ENCODE assay signal across 31 mouse cellular contexts in the genomic region with DNA sequence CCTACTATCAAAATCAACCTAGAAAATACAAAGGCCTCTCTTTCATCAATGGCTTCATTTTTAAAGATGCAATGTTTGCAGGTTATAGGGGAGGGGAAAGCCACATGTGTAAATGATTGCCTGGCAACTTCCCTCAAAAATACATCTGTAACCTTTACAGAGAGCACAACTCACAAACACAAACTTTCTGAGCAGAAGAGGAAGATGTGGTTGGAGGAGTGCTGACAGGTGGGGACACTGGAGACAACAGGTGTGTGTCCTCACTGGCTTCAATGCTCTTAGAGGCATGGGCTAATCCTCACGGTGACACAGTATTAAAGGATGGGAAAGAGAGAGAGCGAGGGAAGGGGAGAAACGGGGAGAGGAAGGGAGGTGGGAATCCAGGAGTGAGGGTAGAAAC.
DNase-seq lines count a peak whose midpoint lies in the region; ATAC-seq and TF ChIP-seq lines count a peak whose summit lies in the region.
"Had no signal": no experiment of that assay in that cellular context is flagged by ENCODE, and none has a peak within 500 bp of the region (broad histone marks: within the 10 kb centered on the region; RNA-seq: fewer than 3 reads in every experiment).

No protein-coding gene starts in this region.

- DNase-seq in stomach, postnatal 0 days (ENCODE audit: low spot score) = no peak
- DNase-seq in CD4-positive helper T cell, adult 2 months (ENCODE audit: low read depth, low spot score) = peak; percentile 26
- DNase-seq in splenic B cell, adult 2 months (ENCODE audit: low read depth, low spot score) = peak; percentile 41
- no peak for DNase-seq in retina, embryonic 14.5 days (ENCODE audit: low spot score)
- no peak for DNase-seq in kidney, adult 2 months
- DNase-seq in embryonic facial prominence, embryonic 10.5 days (ENCODE audit: low spot score) = no peak
- DNase-seq: adrenal gland, postnatal 14 days; cerebellum, adult 18-20 months; cerebellum, postnatal 10 days; gastrocnemius, postnatal 36 days; heart, adult 18-20 months; heart, postnatal 36 days; kidney, adult 9 months; kidney, postnatal 10 days; layer of hippocampus, postnatal 36 days; liver, embryonic 13.5 days; lung, adult 18-20 months; lung, postnatal 4 days; right cerebral cortex, postnatal 25 days had no signal

- no peak overlapping the region for H3K4me2 ChIP-seq in stomach, embryonic 16.5 days (ENCODE audit: low read depth, low read length)
- no peak overlapping the region for H3K4me2 ChIP-seq in stomach, postnatal 0 days (replicated peaks; ENCODE audit: low read depth)
- H3K4me2 ChIP-seq: embryonic facial prominence, embryonic 12.5 days; heart, embryonic 11.5 days; hindbrain, embryonic 13.5 days; limb, embryonic 15.5 days; liver, embryonic 13.5 days; midbrain, embryonic 15.5 days; stomach, embryonic 15.5 days had no signal

- H3K9ac ChIP-seq in stomach, embryonic 16.5 days (ENCODE audit: low read length) = no peak overlapping the region
- no peak overlapping the region for H3K9ac ChIP-seq in stomach, postnatal 0 days (ENCODE audit: low read length)
- H3K9ac ChIP-seq: embryonic facial prominence, embryonic 12.5 days; hindbrain, embryonic 13.5 days; limb, embryonic 15.5 days; liver, embryonic 13.5 days; midbrain, embryonic 15.5 days; stomach, embryonic 15.5 days had no signal

- H3K27me3 ChIP-seq in stomach, embryonic 16.5 days (ENCODE audit: control insufficient read depth, insufficient read depth, low read length) = no peaks in the 10 kb centered on the region
- no peaks in the 10 kb centered on the region for H3K27me3 ChIP-seq in stomach, postnatal 0 days (ENCODE audit: control insufficient read depth, insufficient read depth, low read length)
- no peaks in the 10 kb centered on the region for H3K27me3 ChIP-seq in splenic B cell, adult 2 months (ENCODE audit: control insufficient read depth, insufficient read depth, low read length, poor library complexity, severe bottlenecking)
- no peaks in the 10 kb centered on the region for H3K27me3 ChIP-seq in kidney, adult 2 months (replicated peaks; ENCODE audit: control insufficient read depth, insufficient read depth, low read length)
- H3K27me3 ChIP-seq in embryonic facial prominence, embryonic 10.5 days (replicated peaks; ENCODE audit: low read depth, poor library complexity, severe bottlenecking) = no peaks in the 10 kb centered on the region
- H3K27me3 ChIP-seq: embryonic facial prominence, embryonic 12.5 days; hindbrain, embryonic 13.5 days; limb, embryonic 15.5 days; liver, embryonic 13.5 days; midbrain, embryonic 15.5 days; Patski; stomach, embryonic 15.5 days had no signal

- no peak for TF ChIP-seq POLR2A in kidney, adult 2 months (IDR thresholded peaks at IDR 0.05; ENCODE audit: low read depth, low read length)

- H3K4me1 ChIP-seq in stomach, embryonic 16.5 days (ENCODE audit: control insufficient read depth, insufficient read depth, low read length) = peaks cover 21% of the 10 kb centered on the region
- 0 out of 2 replicates have a peak, but pooled peaks cover 3% of the 10 kb centered on the region for H3K4me1 ChIP-seq in stomach, postnatal 0 days (replicated peaks; ENCODE audit: control insufficient read depth, insufficient read depth)
- peaks cover 2% of the 10 kb centered on the region; the same call in 1 of the 2 replicates for H3K4me1 ChIP-seq in kidney, adult 2 months (ENCODE audit: control insufficient read depth, insufficient read depth, low read length)
- H3K4me1 ChIP-seq in embryonic facial prominence, embryonic 10.5 days = peaks cover 9% of the 10 kb centered on the region

- no peaks in the 10 kb centered on the region for H3K36me3 ChIP-seq in stomach, embryonic 16.5 days (ENCODE audit: control insufficient read depth, insufficient read depth, low read length)
- no peaks in the 10 kb centered on the region for H3K36me3 ChIP-seq in stomach, postnatal 0 days (ENCODE audit: control insufficient read depth, insufficient read depth, low read length)
- no peaks in the 10 kb centered on the region for H3K36me3 ChIP-seq in splenic B cell, adult 2 months (ENCODE audit: control insufficient read depth, insufficient read depth, low read length, poor library complexity, severe bottlenecking)
- H3K36me3 ChIP-seq in kidney, adult 2 months (ENCODE audit: control insufficient read depth, insufficient read depth, low read length) = no peaks in the 10 kb centered on the region
- H3K36me3 ChIP-seq in embryonic facial prominence, embryonic 10.5 days (replicated peaks) = peaks cover 18% of the 10 kb centered on the region
- H3K36me3 ChIP-seq: hindbrain, embryonic 13.5 days; limb, embryonic 10.5 days; limb, embryonic 15.5 days; liver, embryonic 13.5 days; midbrain, embryonic 15.5 days had no signal

- no peak overlapping the region for H3K4me3 ChIP-seq in stomach, embryonic 16.5 days (replicated peaks; ENCODE audit: low read length)
- no peak overlapping the region for H3K4me3 ChIP-seq in stomach, postnatal 0 days (ENCODE audit: low read depth, low read length)
- H3K4me3 ChIP-seq in kidney, adult 2 months (ENCODE audit: insufficient read depth, low read depth, low read length) = no peak overlapping the region
- no peak overlapping the region for H3K4me3 ChIP-seq in embryonic facial prominence, embryonic 10.5 days
- H3K4me3 ChIP-seq: embryonic facial prominence, embryonic 12.5 days; hindbrain, embryonic 13.5 days; limb, embryonic 10.5 days; limb, embryonic 15.5 days; liver, embryonic 13.5 days; midbrain, embryonic 15.5 days; stomach, embryonic 15.5 days had no signal

- H3K9me3 ChIP-seq in stomach, embryonic 16.5 days (replicated peaks; ENCODE audit: control insufficient read depth, low read length) = no peaks in the 10 kb centered on the region
- no peaks in the 10 kb centered on the region for H3K9me3 ChIP-seq in stomach, postnatal 0 days (ENCODE audit: control insufficient read depth, low read length)
- H3K9me3 ChIP-seq in embryonic facial prominence, embryonic 10.5 days = no peaks in the 10 kb centered on the region
- H3K9me3 ChIP-seq: embryonic facial prominence, embryonic 12.5 days; hindbrain, embryonic 13.5 days; limb, embryonic 10.5 days; limb, embryonic 15.5 days; liver, embryonic 13.5 days; midbrain, embryonic 15.5 days; stomach, embryonic 15.5 days had no signal

- TF ChIP-seq CTCF in stomach, postnatal 0 days (IDR thresholded peaks at IDR 0.05; ENCODE audit: low read depth) = no peak
- no peak for TF ChIP-seq CTCF in kidney, adult 2 months (conservative IDR thresholded peaks at IDR 0.05; ENCODE audit: insufficient read depth, insufficient read length, low read depth, low read length)

- no peak for TF ChIP-seq EP300 in stomach, postnatal 0 days (optimal IDR thresholded peaks at IDR 0.05)

- ATAC-seq in stomach, embryonic 16.5 days (ENCODE audit: insufficient read depth, low FRiP score) = no peak
- ATAC-seq in stomach, postnatal 0 days (ENCODE audit: low FRiP score, low TSS enrichment) = no peak
- peak; percentile 28; the same call in 1 of the 2 replicates for ATAC-seq in megakaryocyte, adult 5-6 weeks (ENCODE audit: poor library complexity, severe bottlenecking)
- ATAC-seq: forebrain, embryonic 14.5 days; lung, postnatal 0 days; midbrain, embryonic 15.5 days; Patski had no signal

- 57% methylated on average over 3 of the region's 3 CpGs for WGBS in stomach, embryonic 16.5 days
- 67% methylated on average over 3 of the region's 3 CpGs for WGBS in stomach, postnatal 0 days
- WGBS in kidney, adult 2 months = 83% methylated on average over 3 of the region's 3 CpGs
- 76% methylated on average over 3 of the region's 3 CpGs for WGBS in embryonic facial prominence, embryonic 10.5 days

- peak overlapping the region; percentile 48 for H3K27ac ChIP-seq in stomach, embryonic 16.5 days (ENCODE audit: low read length)
- H3K27ac ChIP-seq in stomach, postnatal 0 days (replicated peaks) = no peak overlapping the region
- H3K27ac ChIP-seq in kidney, adult 2 months (ENCODE audit: insufficient read depth, low read depth, low read length) = no peak overlapping the region
- H3K27ac ChIP-seq in embryonic facial prominence, embryonic 10.5 days (replicated peaks) = no peak overlapping the region
- H3K27ac ChIP-seq: embryonic facial prominence, embryonic 12.5 days; hindbrain, embryonic 13.5 days; limb, embryonic 10.5 days; limb, embryonic 15.5 days; liver, embryonic 13.5 days; midbrain, embryonic 15.5 days had no signal

Comparison
In these comparisons a context has a peak if more than half of its experiments do, and no peak if none do; other contexts are left out.
1. DNase-seq: peak in CD4-positive helper T cell, adult 2 months (single experiment) and splenic B cell, adult 2 months (single experiment); none in stomach, postnatal 0 days (single experiment), retina, embryonic 14.5 days (single experiment), kidney, adult 2 months (single experiment) and embryonic facial prominence, embryonic 10.5 days (single experiment).